Mouse (Mus musculus) B cell, adult 67 days (primary cell): ENCODE data around the gene Lcorl. TPM values are rescaled to one million over a fixed set of nuclear protein-coding genes. Genes with fewer than 3 reads are reported as not detected.

Experiments used
- total RNA-seq, 2 experiments: library from RNA; stranded (reverse); gene quantifications; 4 replicates each; pipeline ENCODE4 v1.2.4; 2023

Gene Lcorl
- 10 to 100 TPM; 31.1 to 41.5 TPM for total RNA-seq

DNA sequence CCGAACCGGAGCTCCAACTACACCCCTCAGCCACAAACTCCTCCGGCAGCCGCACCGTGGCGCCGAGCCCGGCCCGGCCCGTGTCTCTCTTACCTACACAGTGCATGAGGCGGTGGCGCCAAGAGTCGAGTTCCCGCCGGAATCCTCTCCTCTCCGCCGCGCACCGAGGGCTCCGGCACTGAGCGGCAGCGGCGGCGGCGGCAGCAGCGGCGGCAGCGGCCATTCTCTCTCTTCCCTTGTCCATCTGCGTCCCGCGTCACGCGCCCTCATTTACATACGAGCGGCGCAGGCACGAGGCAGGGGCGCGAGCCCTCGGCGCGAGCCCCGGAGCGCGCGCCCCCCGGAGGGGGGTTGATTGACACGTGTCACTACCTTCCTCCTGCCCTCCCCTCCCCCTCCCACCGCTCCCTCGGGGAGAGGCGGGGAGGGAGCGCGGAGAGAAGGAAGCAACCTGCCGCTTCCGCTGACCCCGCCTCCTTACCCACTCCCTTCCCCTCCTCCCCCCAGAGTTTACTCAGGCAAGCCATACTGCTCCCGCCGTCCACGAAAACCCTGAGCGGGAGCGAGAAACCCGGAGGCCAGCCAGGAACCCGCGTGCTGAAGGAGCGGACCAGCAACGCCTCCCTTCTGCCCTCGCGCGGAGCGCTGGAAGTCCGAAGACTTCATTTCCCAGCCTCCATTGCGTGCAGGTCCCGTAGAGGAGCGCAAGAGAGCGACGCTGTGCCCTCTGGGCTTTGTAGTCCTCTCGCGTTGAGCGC lies at the start of gene Lcorl:
Lcorl (minus strand) TSS at position 362 of the 758 bp plus-strand sequence.

DNA sequence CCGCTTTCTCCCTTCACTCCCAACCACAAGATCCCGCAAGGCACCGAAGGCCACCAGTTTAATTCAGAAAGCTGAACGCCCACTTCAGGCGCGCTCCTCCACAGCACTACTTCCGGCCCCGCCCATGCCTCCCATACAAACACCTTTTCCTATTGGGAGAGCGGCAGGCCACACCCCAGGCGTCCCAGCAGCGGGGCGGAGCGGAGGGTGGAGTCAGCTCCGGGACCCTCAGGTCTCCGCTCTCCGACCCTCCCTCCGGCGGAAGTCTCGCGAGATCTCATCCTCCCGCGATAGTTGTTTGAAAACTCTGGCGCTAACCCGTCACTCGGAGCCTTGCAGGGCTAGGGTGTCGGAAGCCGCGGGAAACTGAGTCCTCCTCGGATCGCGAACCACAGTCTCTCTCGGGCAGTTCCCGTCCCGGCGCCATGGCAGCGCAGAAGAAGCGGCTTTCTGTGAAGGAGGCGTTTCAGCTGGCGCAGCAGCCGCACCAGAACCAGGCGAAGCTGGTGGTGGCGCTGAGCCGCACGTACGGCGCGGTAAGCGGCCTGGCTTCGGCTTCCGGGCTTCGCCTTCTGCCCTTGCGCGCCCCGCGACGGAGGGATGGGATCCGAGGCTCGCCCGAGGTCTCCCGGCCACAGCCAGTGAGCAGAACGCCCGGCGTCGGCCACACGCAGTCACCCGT lies 187.7 kb downstream of the Lcorl start, which contains the start of gene Ncapg:
Ncapg (plus strand) TSS at position 322 of the 682 bp plus-strand sequence.

Other genes with a start within 250 kb of the Lcorl start
- not detected for gene Fam184b, start 218.0 kb downstream of the Lcorl start, total RNA-seq
- 1 to 10 TPM; 1.3 to 2.3 TPM for gene Ncapg, start 187.7 kb downstream of the Lcorl start, total RNA-seq